Mouse (Mus musculus) cerebellum, postnatal 4 days (tissue): ENCODE measurements around the gene Ier3.

Source experiments
- DNase-seq, 2 experiments: peaks; one replicate each; pipeline ENCODE4 v3.0.0; 2022; ENCODE audit warnings: low spot score in 2 of 2, mixed read lengths in 1 of 2

Ier3 gene

GRCm38 (mm10) chr17:35810900-35811648 is 10.4 kb upstream of the Ier3 start:
- DNase-seq, result no peak

- no peak for DNase-seq
These were observed 9.2 kb upstream of the Ier3 start for GRCm38 (mm10) chr17:35812307-35812706.

GRCm38 (mm10) chr17:35812736-35813135 is 8.7 kb upstream of the Ier3 start:
- no peak for DNase-seq

GRCm38 (mm10) chr17:35813245-35813647 is 8.2 kb upstream of the Ier3 start:
- peak in 1 of 2 experiments; percentile 60 for DNase-seq

GRCm38 (mm10) chr17:35813653-35814052 is 7.8 kb upstream of the Ier3 start:
- DNase-seq, result no peak

GRCm38 (mm10) chr17:35814678-35815077 is 6.8 kb upstream of the Ier3 start:
- DNase-seq, result no peak

- DNase-seq, result no peak
These were observed 5.6 kb upstream of the Ier3 start for GRCm38 (mm10) chr17:35815836-35816235.

- no peak for DNase-seq
These were observed 4.8 kb upstream of the Ier3 start for GRCm38 (mm10) chr17:35816686-35817085.

- DNase-seq, result no peak
These were observed 4.3 kb upstream of the Ier3 start for GRCm38 (mm10) chr17:35817226-35817625.

- no peak for DNase-seq
These were observed 1.4 kb upstream of the Ier3 start for GRCm38 (mm10) chr17:35820111-35820510.

- DNase-seq, result no peak
These were observed 1.1 kb downstream of the Ier3 start for GRCm38 (mm10) chr17:35822564-35822963.

GRCm38 (mm10) chr17:35822964-35823937 is 1.8 kb downstream of the Ier3 start, which contains the start of gene Flot1:
Gene Flot1 (plus strand): TSS chr17:35823230.
- peak; percentile 65 to 77 for DNase-seq

- DNase-seq, result no peak
These were observed 2.9 kb downstream of the Ier3 start for GRCm38 (mm10) chr17:35824402-35824801.

GRCm38 (mm10) chr17:35825109-35825850 is 3.8 kb downstream of the Ier3 start:
- DNase-seq, result no peak

GRCm38 (mm10) chr17:35829737-35830136 is 8.3 kb downstream of the Ier3 start:
- DNase-seq, result peak; percentile 65 to 76

- no peak for DNase-seq
These were observed 11.1 kb downstream of the Ier3 start for GRCm38 (mm10) chr17:35832400-35833238.

GRCm38 (mm10) chr17:35833239-35833751 is 11.8 kb downstream of the Ier3 start:
- no peak for DNase-seq

- DNase-seq, result no peak
These were observed 12.4 kb downstream of the Ier3 start for GRCm38 (mm10) chr17:35833894-35834293.

- no peak for DNase-seq
These were observed 13.4 kb downstream of the Ier3 start for GRCm38 (mm10) chr17:35834696-35835422.
